Mouse (Mus musculus): ENCODE data around the gene Glyatl3. TPM values are rescaled to one million over a fixed set of nuclear protein-coding genes. Genes with fewer than 3 reads are reported as not detected.
A peak's percentile ranks its signal among the peaks of the same experiment; 100 is the strongest.

Glyatl3 gene
- not detected in 2 replicates for total RNA-seq (2021)
- long read RNA-seq, result 0 reads

- DNase-seq, result no peak
Measured at GRCm38 (mm10) chr17:40914250-40914649, at the start of gene Glyatl3. Gene Glyatl3, minus strand, starts transcription at chr17:40914350.

- peak; percentile 10 for DNase-seq
Measured at GRCm38 (mm10) chr17:40948518-40948917, 34.4 kb upstream of the Glyatl3 start.

GRCm38 (mm10) chr17:40934420-40935231 is 20.5 kb upstream of the Glyatl3 start, which contains the start of the genes Mut and Cenpq:
Gene Mut, plus strand, starts transcription at chr17:40934685.
Gene Cenpq, minus strand, starts transcription at chr17:40935047.
- peak; percentile 98 for DNase-seq

- DNase-seq, result peak; percentile 1
Measured at GRCm38 (mm10) chr17:40933985-40934384, 19.8 kb upstream of the Glyatl3 start.

DNA sequence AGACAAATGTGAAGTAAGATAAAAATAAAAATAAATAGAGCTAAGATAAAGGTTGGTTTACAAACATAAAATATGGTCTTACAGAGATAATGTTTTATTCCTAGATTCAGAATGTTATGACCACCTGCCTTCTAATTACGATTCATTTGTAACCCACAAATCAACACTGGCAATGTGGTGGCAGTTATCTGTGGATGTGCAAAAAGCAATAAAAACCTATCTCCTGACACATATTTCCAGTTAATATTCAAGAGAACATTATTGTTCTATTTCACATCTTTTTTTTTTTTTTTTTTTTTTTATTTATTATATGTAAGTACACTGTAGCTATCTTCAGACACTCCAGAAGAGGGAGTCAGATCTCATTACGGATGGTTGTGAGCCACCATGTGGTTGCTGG is 1.3 kb upstream of the Glyatl3 start:
- DNase-seq, result no peak

DNA sequence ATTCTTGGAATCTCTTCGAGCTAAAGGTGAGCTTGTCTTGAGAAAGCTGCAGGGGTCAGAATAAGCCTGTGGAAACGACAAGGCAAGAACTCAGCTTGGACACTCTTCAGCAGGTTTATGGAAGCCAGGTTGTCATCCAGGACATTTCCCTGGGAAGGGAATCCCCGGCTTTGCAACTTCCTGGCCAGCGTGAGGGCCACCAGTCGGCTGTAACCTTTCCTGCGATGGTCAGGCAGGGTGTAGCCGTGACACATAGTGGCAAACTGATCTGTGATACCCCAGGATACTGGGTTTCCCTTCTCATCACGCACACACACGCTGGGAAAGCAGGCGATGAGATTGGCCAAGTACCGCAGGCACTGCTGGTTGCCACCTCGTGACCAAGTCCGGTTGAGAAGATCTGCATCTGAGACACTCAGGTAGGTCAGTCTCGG is 9.4 kb downstream of the Glyatl3 start:
- DNase-seq, result no peak

GRCm38 (mm10) chr17:40904056-40904597 is 10.0 kb downstream of the Glyatl3 start:
- no peak for DNase-seq

GRCm38 (mm10) chr17:40903345-40903744 is 10.8 kb downstream of the Glyatl3 start:
- DNase-seq, result no peak

GRCm38 (mm10) chr17:40899783-40900363 is 14.3 kb downstream of the Glyatl3 start:
- DNase-seq, result no peak

- no peak for DNase-seq
Measured at GRCm38 (mm10) chr17:40896863-40897262, 17.3 kb downstream of the Glyatl3 start.

- no peak for DNase-seq
Measured at GRCm38 (mm10) chr17:40887849-40888536, 26.2 kb downstream of the Glyatl3 start.

GRCm38 (mm10) chr17:40885155-40885554 is 29.0 kb downstream of the Glyatl3 start:
- DNase-seq, result no peak

- no peak for DNase-seq
Measured at GRCm38 (mm10) chr17:40882172-40882571, 32.0 kb downstream of the Glyatl3 start.

GRCm38 (mm10) chr17:40879924-40880691 is 34.0 kb downstream of the Glyatl3 start, which contains the start of gene 9130008F23Rik:
Gene 9130008F23Rik, minus strand, starts transcription at chr17:40880559.
- DNase-seq, result peak; percentile 53

GRCm38 (mm10) chr17:40879528-40879923 is 34.6 kb downstream of the Glyatl3 start:
- DNase-seq, result no peak

GRCm38 (mm10) chr17:40877741-40878140 is 36.4 kb downstream of the Glyatl3 start:
- no peak for DNase-seq

DNA sequence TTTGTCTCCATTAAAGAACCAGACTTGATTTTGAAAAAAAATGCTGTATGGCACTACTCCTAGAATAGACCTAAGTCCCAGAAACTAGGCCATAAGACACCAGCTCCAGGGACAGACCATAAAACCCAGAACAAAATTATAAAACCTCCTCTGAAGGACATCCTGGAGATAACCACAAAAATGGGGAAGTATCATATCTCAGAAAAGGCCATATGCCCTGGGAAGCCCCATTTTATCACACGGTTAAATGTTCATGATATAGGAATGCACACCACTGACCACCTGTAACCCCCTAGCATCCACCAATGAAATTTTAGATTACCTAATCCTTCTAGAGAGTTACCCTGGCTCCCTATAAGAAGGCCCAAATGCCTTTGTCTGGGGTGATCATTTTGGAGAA is 38.6 kb downstream of the Glyatl3 start:
- DNase-seq, result no peak

GRCm38 (mm10) chr17:40874701-40875100 is 39.4 kb downstream of the Glyatl3 start:
- DNase-seq, result no peak

DNA sequence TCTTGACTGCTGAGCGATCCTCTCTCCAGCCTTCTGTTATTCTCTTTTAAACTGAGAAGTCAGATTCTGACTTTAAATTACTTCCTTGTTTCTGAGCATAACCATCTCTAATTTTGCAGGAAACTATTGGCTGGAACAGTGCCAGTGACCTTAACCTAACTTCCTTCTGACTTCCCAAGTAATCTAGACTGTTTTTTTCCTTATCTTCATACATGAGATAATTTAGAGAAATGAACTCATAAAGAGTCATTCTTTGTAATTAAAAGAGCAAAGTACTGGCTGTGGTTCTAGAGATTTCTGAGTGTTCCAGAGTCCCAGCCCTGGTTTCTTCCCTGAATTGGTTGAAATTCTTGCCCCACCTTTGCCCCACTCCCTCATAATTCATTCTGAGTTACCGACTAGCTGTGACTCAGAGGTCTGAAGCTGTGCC is 40.6 kb downstream of the Glyatl3 start:
- peak; percentile 2 for DNase-seq

- no peak for DNase-seq
Measured at GRCm38 (mm10) chr17:40872626-40873025, 41.5 kb downstream of the Glyatl3 start.

DNA sequence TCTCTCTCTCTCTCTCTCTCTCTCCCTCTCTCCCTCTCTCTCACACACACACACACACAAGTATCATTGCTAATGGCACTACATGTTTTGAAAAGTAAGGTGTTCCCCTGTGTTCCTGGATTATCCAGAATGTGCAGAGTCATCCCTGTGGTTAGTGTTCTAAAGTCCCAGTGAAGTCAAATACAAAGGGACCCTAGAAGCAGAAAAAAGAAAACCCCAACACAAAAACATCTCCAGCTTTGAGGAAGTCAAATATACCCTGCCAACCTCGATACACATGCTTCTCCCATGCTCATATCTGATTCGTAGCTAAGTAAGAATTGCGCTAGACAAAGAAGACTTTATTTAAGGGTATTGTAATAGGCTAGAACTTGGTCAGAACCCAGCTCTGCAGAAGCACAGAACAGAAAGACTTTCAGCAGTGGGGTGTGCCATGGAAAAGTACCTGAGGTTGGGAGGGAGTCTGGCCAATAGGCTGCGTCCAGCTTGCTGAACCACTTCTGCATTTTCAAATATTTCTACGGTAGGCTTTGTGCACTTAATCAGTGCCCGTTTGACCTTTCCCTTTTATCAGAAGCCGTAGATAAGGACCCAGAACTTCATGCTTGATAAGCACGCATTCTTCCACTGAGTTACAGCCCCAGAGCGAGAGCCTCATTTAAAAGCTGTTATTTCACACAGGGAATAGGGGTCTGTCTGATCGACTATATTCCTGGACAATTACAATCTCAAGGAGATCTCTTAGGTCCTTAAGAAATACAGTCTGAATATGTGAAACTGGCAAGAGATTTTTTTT is 45.0 kb downstream of the Glyatl3 start:
- DNase-seq, result no peak

Data from adrenal gland, postnatal 25 days (tissue).